Mouse (Mus musculus): ENCODE data around the gene Zfp57.

DNA sequence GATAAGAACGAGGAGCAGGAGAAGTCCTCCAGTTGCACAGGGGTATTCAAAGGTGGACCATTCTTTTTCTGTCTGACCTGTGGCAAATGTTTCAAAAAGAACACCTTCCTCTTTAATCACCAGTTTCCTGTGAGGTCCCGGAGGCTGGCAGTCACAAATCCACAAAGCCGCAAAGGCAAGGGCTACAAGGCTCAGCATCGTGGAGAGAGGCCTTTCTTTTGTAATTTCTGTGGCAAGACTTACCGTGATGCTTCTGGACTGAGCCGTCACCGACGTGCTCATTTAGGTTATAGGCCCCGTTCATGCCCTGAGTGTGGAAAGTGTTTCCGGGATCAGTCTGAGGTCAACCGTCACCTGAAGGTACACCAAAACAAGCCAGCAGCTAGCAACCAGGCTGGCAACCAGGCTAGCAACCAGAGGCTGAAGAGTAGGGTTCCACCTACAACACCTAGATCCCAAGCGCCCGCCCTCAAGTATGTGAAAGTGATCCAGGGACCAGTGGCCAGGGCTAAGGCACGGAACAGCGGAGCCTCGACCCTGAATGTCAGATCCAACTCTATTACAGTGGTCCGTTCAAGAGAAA lies 8.6 kb downstream of the Zfp57 start:
- TF ChIP-seq TCF12 (IDR thresholded peaks at IDR 0.05; ENCODE audit: low read depth, low read length) (no peak), CTCF (conservative IDR thresholded peaks at IDR 0.05 in 1 of 2, IDR thresholded peaks at IDR 0.05 in 1 of 2; ENCODE audit: low read depth in 2 of 2, low read length in 2 of 2) (no peak), USF2 (conservative IDR thresholded peaks at IDR 0.05; ENCODE audit: low read depth, low read length) (no peak), POLR2AphosphoS2 (IDR thresholded peaks at IDR 0.05; ENCODE audit: low read depth, low read length) (no peak), JUN (IDR thresholded peaks at IDR 0.05; ENCODE audit: insufficient read depth, low read depth, low read length) (no peak), EP300 (IDR thresholded peaks at IDR 0.05; ENCODE audit: low read length) (no peak)

Data from CH12.LX (cell line).